Mouse (Mus musculus) gastrocnemius, adult 8-10 months (tissue): ENCODE data around the gene Samm50. TPM values are rescaled to one million over a fixed set of nuclear protein-coding genes. Genes with fewer than 3 reads are reported as not detected.
"Not testable (repeated sequence)": the region's sequence is repeated elsewhere in the genome, so short reads cannot be mapped to it uniquely, and the experiment has no call there.

Experiments used
- DNase-seq, 2 experiments: peaks; one replicate each; pipeline ENCODE4 v3.0.0; 2022; ENCODE audit warnings: low spot score in 2 of 2
- total RNA-seq, 4 experiments: library from RNA; stranded (reverse); gene quantifications; 2 replicates each; pipeline ENCODE4 v1.2.4; 2022

Gene Samm50
- total RNA-seq, result 100 to 1,000 TPM; 182 to 205 (median 188) TPM

- peak; percentile 88 for DNase-seq
Observed at GRCm38 (mm10) chr15:84192058-84192791, at the start of gene Samm50. Samm50 (plus strand) TSS chr15:84192241.

- no peak for DNase-seq
Observed at GRCm38 (mm10) chr15:84156158-84156557, 35.9 kb upstream of the Samm50 start.

GRCm38 (mm10) chr15:84157530-84157929 is 34.5 kb upstream of the Samm50 start:
- DNase-seq, result not testable (repeated sequence)

GRCm38 (mm10) chr15:84161871-84162270 is 30.2 kb upstream of the Samm50 start:
- DNase-seq, result no peak

DNA sequence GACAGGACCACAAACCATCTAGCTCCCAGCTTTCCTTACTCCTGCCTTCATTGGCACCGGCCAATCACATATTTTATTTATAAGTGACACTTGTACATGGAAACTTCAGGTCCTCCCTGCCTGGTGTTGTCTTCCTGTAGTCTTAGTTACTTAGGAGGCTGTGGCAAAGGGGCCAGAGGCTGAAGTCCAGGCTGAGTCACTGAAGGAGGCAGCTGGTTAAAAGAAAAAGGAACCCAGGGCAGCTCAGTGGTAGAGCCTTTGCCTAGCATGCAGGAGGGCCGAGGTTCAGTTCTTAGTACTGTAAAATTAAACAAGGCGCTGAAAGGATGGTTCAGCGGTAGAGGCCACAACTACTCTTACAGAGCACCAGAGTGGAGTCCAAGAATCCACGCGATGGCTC is 25.2 kb upstream of the Samm50 start:
- no peak for DNase-seq

DNA sequence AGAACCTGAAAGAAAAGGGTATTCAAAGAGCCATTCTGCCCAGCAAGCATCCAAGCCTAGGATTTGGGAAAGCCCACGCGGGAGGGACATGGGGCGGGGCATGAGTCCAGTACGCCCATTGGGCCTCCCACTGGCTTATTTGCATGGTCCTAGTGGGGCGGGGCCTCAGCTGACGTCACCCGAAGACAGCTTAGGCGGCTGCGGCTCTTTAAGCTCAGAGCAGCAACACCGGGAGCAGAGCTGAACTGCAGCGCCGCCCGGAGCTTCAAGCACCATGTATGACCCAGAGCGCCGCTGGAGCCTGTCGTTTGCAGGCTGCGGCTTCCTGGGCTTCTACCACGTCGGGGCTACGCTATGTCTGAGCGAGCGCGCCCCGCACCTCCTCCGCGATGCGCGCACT is 24.4 kb upstream of the Samm50 start, which contains the start of gene Pnpla3:
Pnpla3 (plus strand) TSS at position 238 of the 400 bp plus-strand sequence.
- DNase-seq, result peak; percentile 93 to 95

- peak; percentile 12 to 30 for DNase-seq
Observed at GRCm38 (mm10) chr15:84168170-84169161, 23.6 kb upstream of the Samm50 start.

- no peak for DNase-seq
Observed at GRCm38 (mm10) chr15:84169511-84169910, 22.5 kb upstream of the Samm50 start.

DNA sequence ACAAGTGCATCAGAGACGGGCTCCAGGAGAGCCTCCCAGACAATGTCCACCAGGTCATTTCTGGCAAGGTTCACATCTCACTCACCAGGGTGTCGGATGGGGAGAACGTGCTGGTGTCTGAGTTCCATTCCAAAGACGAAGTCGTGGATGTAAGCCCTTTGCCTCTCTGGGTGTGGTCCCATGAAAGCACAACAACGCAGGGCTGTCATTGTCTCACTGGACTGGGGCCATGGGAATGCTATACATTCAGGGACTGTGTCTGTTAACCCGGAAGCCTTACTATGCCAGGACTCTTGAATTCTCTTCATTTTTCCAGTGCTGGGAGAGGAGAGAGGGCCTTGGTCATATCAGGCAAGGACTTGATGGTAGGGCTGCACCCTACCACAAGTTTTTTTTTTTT is 20.9 kb upstream of the Samm50 start:
- no peak for DNase-seq

DNA sequence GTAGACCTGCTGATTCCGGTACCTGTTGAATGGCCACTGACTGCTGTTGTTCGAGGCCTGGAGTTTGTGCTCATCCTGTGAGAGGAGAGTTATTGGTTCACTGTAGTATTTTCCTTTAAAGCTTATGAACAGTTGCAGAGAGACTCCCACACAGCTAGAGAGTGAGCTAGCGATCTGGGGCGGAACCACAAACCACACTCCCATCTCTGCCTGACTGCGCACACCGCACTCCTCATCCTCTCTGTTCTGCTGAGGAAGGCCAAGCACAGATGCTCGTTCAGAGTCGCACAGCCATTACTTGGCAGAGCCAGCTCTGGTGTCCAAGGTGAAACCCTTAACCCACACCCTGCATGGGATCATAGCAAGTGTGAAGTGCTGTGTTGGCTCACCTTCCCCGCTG is 13.3 kb upstream of the Samm50 start:
- no peak for DNase-seq

DNA sequence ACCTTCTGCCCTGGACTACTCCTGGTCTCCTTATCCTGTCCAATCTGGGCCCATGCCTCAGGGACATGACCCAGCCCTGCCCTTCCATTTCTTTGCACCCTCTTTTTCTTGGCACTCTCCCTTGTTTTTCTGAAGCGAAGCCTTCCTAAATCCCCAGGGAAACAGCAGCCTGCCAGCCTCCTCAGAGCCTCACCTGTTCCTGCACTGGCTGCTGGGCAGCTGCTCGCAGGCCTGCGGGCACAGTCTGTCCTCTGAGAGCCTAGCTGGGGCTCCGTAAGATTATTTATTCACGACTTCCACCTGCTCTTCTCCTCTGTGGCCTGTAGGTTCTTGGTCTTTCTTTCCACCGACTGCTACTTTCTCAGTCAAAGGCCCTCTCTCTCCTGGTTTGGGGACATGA is 10.0 kb upstream of the Samm50 start:
- peak; percentile 11 to 31 for DNase-seq

DNA sequence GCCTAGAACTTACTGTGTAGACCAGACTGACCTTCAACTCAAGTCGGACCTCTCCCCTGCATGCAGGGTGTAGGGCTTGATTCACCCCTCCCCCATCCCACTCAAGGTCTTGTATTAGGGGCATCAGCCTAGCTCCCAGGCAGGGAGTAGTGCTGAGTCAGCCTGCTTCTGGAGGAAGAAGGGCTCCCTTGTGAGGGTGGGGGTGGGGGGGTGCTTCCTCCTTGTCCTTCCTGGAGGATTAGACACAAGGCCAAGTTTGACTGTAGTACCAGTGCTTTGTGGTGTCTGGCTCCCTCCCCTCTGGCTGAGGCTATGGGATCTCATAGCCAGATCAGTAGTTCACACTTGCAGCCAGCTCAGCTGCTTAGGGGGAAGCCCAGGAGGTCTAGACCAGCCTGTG is 8.1 kb upstream of the Samm50 start:
- DNase-seq, result no peak

DNA sequence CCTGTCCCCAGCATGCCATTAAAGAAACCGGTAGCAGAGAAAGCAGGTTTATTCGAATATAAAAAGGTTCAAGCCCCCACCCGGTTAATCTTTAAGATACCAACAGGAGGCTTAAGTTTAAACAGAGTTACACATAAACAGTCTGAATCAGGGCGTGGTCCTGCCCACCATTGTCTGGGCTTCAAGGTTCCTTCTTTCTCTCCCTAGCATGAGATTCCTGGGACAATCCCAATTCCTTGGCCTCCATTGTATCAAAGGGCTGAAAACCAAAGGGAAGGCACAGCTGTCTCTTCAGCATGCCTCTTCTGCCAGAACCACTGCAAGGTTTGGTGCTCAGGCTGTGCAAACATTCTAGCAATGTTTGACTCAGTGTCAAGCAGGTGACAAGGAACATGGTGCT is 5.8 kb upstream of the Samm50 start:
- no peak for DNase-seq

DNA sequence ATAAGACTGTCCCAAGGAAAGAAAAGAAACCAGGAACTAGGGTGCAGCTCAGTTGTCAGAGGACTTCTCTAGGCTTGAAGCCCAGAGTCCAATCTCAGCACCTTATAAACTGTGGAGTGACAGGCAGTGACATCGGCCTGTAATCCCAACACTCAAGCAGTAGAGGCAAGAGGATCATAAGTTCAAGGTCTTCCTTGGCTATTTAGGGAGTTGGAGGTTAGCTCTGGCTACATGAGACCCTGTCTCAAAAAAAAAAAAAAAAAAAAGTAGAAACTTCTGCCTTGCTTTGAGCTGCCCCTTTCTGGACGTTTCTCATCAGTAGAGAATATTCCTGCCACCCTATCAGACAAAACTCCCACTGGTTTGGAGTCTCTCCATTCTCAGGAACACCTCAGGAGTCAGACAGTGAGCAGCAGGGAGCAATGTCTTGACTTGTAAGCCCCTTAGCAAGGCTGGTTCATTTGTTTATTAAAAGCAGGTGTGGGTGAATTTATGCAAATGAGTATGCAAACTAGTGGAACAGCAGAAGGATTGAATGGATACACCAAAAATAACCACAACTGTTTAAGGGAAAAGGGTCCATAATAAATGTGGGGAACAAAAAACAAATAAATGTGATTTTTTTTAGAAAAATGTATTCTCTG is 3.0 kb upstream of the Samm50 start:
- no peak for DNase-seq

DNA sequence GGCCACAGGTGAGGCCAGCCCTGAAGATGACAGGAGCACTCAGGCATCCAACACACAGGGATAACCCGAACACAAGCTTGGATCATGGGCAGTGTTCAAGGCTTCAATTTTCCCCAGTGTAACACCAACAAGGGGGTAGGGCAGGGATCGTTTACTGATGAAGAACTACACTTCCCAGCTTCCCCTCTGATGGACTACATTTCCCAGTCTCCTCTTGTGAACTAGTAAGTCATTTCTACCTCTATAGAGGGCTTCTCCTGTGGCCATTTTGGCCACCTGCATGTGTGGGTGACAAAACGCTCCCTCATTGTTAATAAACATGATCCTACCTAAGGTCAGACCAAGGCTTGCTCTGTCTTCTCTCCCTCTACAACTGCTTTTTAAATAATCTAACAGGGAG is 2.2 kb upstream of the Samm50 start:
- DNase-seq, result no peak

- DNase-seq, result no peak
Observed at GRCm38 (mm10) chr15:84191724-84192057, 350 bp upstream of the Samm50 start.

DNA sequence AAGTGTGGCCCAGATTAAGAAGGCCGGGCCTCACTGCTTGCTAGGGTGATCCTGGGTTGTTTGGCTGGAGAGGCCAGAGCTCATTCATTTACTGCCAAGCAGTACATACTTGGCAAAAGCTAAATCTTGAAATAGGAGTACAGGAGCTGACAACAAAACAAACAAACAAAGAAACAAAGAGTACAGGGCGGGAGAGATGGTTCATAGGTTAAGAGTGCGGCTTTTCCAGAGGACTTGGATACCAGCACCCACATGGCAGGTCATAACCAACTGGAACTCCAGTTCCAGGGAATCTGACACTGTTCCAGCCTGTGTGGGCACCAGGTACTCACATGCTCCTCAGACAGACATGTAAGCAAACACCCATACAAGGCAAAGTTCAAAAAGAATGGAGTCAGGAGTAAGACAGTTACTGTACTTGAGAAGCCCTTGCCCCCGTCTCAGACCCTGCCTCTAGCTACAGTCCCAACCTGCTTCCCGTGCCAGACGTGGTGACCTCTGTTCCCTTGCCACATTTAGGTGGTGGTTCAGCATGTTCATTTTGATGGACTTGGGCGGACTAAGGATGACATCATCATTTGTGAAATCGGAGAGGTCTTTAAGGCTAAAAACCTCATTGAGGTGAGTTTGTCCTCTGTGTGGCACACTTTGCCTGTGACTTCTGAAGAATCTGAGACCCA is 4.6 kb downstream of the Samm50 start:
- no peak for DNase-seq

DNA sequence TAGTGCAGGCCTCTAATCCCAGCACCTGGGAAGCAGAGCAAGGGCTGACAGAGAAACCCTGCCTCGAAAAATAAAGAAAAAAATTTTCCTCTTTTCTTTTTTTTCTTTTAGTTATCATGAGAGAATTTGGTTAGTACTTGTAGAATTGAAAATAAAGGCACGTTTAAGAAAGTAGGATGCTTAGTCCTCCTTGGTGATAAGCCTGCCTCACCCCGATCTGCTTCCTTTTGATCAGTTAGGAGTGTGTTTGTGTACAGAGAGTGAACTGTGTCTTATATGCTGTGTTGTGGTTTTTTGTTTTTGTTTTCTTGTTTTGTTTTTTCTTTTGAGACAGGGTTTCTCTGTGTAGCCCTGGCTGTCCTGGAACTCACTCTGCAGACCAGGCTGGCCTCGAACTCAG is 15.3 kb downstream of the Samm50 start:
- DNase-seq, result no peak

DNA sequence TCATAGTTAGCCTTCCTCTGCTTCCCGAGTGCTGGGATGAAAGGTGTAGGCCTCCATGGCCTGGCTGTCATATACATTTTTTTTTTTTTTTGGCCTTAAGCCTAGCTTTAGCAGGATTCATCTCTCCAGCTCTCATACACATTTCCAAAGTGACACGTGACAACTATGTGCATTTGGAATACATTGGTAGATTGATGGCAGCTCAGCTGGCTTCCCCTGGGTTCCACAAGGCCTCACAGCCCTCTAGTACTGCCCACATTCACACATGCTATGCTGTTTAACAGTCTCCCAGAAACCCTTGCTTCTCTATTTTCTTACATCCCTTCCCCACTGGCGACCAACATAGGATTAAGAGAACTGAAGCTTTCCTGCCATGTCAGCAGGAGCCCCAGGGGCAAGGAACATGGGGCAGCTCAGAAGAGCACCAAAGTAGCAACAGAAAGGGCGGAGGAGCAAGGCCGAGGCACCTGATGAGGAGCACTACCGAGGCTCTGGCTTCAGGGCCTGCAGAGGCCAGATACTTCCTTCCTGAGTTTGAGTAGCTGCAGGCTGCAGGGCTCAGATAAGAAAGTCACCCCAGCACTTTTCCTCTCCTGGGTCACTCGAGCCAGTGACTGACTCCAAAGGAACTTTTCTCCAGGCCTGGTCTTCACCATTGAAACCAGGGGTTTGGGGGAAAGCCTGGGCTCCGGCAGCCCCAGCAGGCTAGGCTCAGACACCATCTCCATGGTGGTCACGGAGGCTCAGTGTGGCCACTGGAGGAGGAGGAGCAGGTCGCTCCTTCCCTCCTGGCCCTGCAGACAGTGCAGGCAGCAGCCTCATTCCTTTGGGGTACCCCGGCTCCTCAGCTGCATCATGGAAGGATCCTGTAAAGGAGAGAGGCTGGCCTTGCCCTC is 17.7 kb downstream of the Samm50 start:
- DNase-seq, result no peak

- DNase-seq, result no peak
Observed at GRCm38 (mm10) chr15:84210461-84210860, 18.4 kb downstream of the Samm50 start.
